In genomic region chr8:113838211-113838610, GRCm38 (mm10) we compare ENCODE assay signal across 16 mouse cellular contexts. TPM values are rescaled to one million over a fixed set of nuclear protein-coding genes. Genes with fewer than 3 reads are reported as not detected.
DNase-seq lines count a peak whose midpoint lies in the region; ATAC-seq and TF ChIP-seq lines count a peak whose summit lies in the region.
"Had no signal": no experiment of that assay in that cellular context is flagged by ENCODE, and none has a peak within 500 bp of the region (broad histone marks: within the 10 kb centered on the region; RNA-seq: fewer than 3 reads in every experiment).

No protein-coding gene starts in this region.

- H3K9me3 ChIP-seq in hindbrain, postnatal 0 days (ENCODE audit: low read length) = no peaks in the 10 kb centered on the region
- H3K9me3 ChIP-seq in hindbrain, embryonic 11.5 days (ENCODE audit: control insufficient read depth, low read length) = no peaks in the 10 kb centered on the region
- no peaks in the 10 kb centered on the region for H3K9me3 ChIP-seq in midbrain, embryonic 11.5 days (ENCODE audit: control insufficient read depth, low read length)
- no peaks in the 10 kb centered on the region for H3K9me3 ChIP-seq in midbrain, embryonic 14.5 days (ENCODE audit: control insufficient read depth, low read length)
- H3K9me3 ChIP-seq in liver, postnatal 0 days (ENCODE audit: low read length) = no peaks in the 10 kb centered on the region
- H3K9me3 ChIP-seq: liver, embryonic 13.5 days had no signal

- H3K27me3 ChIP-seq in hindbrain, postnatal 0 days (ENCODE audit: insufficient read depth, low read length) = no peaks in the 10 kb centered on the region
- no peaks in the 10 kb centered on the region for H3K27me3 ChIP-seq in hindbrain, embryonic 11.5 days (ENCODE audit: control insufficient read depth, insufficient read depth, low read length)
- H3K27me3 ChIP-seq in midbrain, embryonic 11.5 days (ENCODE audit: control insufficient read depth, insufficient read depth, low read length) = no peaks in the 10 kb centered on the region
- H3K27me3 ChIP-seq in midbrain, embryonic 14.5 days (ENCODE audit: control insufficient read depth, insufficient read depth, low read length) = no peaks in the 10 kb centered on the region
- no peaks in the 10 kb centered on the region for H3K27me3 ChIP-seq in liver, postnatal 0 days (ENCODE audit: insufficient read depth, low read length)
- H3K27me3 ChIP-seq: liver, embryonic 13.5 days had no signal

- ATAC-seq in hindbrain, postnatal 0 days = peak; percentile 86
- no peak for ATAC-seq in hindbrain, embryonic 11.5 days (ENCODE audit: low FRiP score)
- ATAC-seq in midbrain, embryonic 11.5 days (ENCODE audit: low FRiP score) = peak; percentile 30; the same call in 1 of the 2 replicates
- no peak for ATAC-seq in midbrain, embryonic 14.5 days (ENCODE audit: low FRiP score, low TSS enrichment)
- ATAC-seq in liver, postnatal 0 days = no peak
- ATAC-seq: inflammation-experienced regulatory T-cells, adult 6 months had no signal

- H3K4me3 ChIP-seq in hindbrain, postnatal 0 days (ENCODE audit: low read length) = no peak overlapping the region
- H3K4me3 ChIP-seq in hindbrain, embryonic 11.5 days (ENCODE audit: low read depth, low read length) = no peak overlapping the region
- H3K4me3 ChIP-seq in midbrain, embryonic 11.5 days (ENCODE audit: low read depth, low read length) = no peak overlapping the region
- no peak overlapping the region for H3K4me3 ChIP-seq in midbrain, embryonic 14.5 days (replicated peaks; ENCODE audit: low read depth, low read length)
- no peak overlapping the region for H3K4me3 ChIP-seq in liver, postnatal 0 days (ENCODE audit: low read depth, low read length)
- H3K4me3 ChIP-seq: layer of hippocampus, adult 2 months; liver, embryonic 13.5 days had no signal

- no peak overlapping the region for H3K4me2 ChIP-seq in hindbrain, postnatal 0 days (ENCODE audit: low read depth, low read length)
- H3K4me2 ChIP-seq in hindbrain, embryonic 11.5 days (replicated peaks; ENCODE audit: low read depth, low read length) = no peak overlapping the region
- H3K4me2 ChIP-seq in midbrain, embryonic 11.5 days = no peak overlapping the region
- no peak overlapping the region for H3K4me2 ChIP-seq in midbrain, embryonic 14.5 days (ENCODE audit: low read length)
- H3K4me2 ChIP-seq in liver, postnatal 0 days (ENCODE audit: low read depth, low read length) = no peak overlapping the region
- H3K4me2 ChIP-seq: liver, embryonic 13.5 days had no signal

- no peaks in the 10 kb centered on the region for H3K36me3 ChIP-seq in hindbrain, postnatal 0 days (ENCODE audit: insufficient read depth, low read length)
- no peaks in the 10 kb centered on the region for H3K36me3 ChIP-seq in hindbrain, embryonic 11.5 days (ENCODE audit: control insufficient read depth, insufficient read depth, low read length)
- H3K36me3 ChIP-seq in midbrain, embryonic 11.5 days (ENCODE audit: control insufficient read depth, insufficient read depth, low read length) = no peaks in the 10 kb centered on the region
- no peaks in the 10 kb centered on the region for H3K36me3 ChIP-seq in midbrain, embryonic 14.5 days (ENCODE audit: control insufficient read depth, insufficient read depth, low read length)
- no peaks in the 10 kb centered on the region for H3K36me3 ChIP-seq in liver, postnatal 0 days (replicated peaks; ENCODE audit: insufficient read depth, low read length)
- H3K36me3 ChIP-seq: G1E; liver, embryonic 13.5 days had no signal

- peak overlapping the region; percentile 51; the same call in 1 of the 2 replicates for H3K27ac ChIP-seq in hindbrain, postnatal 0 days
- H3K27ac ChIP-seq in hindbrain, embryonic 11.5 days (ENCODE audit: low read depth, low read length) = no peak overlapping the region
- no peak overlapping the region for H3K27ac ChIP-seq in midbrain, embryonic 11.5 days (ENCODE audit: low read depth, low read length)
- H3K27ac ChIP-seq in midbrain, embryonic 14.5 days (replicated peaks; ENCODE audit: low read depth, low read length) = no peak overlapping the region
- H3K27ac ChIP-seq in liver, postnatal 0 days (ENCODE audit: low read depth) = no peak overlapping the region
- H3K27ac ChIP-seq: layer of hippocampus, adult 2 months; liver, embryonic 13.5 days had no signal

- TF ChIP-seq EP300 in liver, postnatal 0 days (IDR thresholded peaks at IDR 0.05; ENCODE audit: low read depth) = no peak

- no peak for TF ChIP-seq CTCF in hindbrain, postnatal 0 days (IDR thresholded peaks at IDR 0.05; ENCODE audit: low read depth)
- TF ChIP-seq CTCF in liver, postnatal 0 days (IDR thresholded peaks at IDR 0.05; ENCODE audit: low read depth) = no peak

- 51% methylated on average over 6 of the region's 6 CpGs for WGBS in hindbrain, postnatal 0 days
- WGBS in hindbrain, embryonic 11.5 days = 53% methylated on average over 6 of the region's 6 CpGs
- 50% methylated on average over 6 of the region's 6 CpGs for WGBS in midbrain, embryonic 11.5 days
- 27% methylated on average over 6 of the region's 6 CpGs for WGBS in midbrain, embryonic 14.5 days
- 85% methylated on average over 6 of the region's 6 CpGs for WGBS in liver, postnatal 0 days (ENCODE audit: insufficient replicate concordance)

- peak; percentile 27 for DNase-seq in cerebellum, adult 11-12 months
- no peak for DNase-seq in cerebellum, adult 11 months
- DNase-seq in hindbrain, postnatal 0 days (ENCODE audit: low spot score) = peak; percentile 61
- no peak for DNase-seq in hindbrain, embryonic 11.5 days (ENCODE audit: low spot score)
- peak; percentile 86 for DNase-seq in midbrain, embryonic 11.5 days (ENCODE audit: low spot score, missing footprints)
- DNase-seq in midbrain, embryonic 14.5 days = no peak
- DNase-seq in liver, postnatal 0 days = no peak
- no peak for DNase-seq in retina, embryonic 14.5 days (ENCODE audit: low spot score)
- DNase-seq: B cell, adult 2 months; liver, embryonic 13.5 days; right cerebral cortex, postnatal 25 days; thymus, postnatal 14 days had no signal

- H3K9ac ChIP-seq in hindbrain, postnatal 0 days (replicated peaks; ENCODE audit: low read length) = no peak overlapping the region
- no peak overlapping the region for H3K9ac ChIP-seq in hindbrain, embryonic 11.5 days (ENCODE audit: low read depth, low read length)
- no peak overlapping the region for H3K9ac ChIP-seq in midbrain, embryonic 11.5 days (ENCODE audit: low read length)
- no peak overlapping the region for H3K9ac ChIP-seq in midbrain, embryonic 14.5 days (replicated peaks; ENCODE audit: low read length)
- H3K9ac ChIP-seq in liver, postnatal 0 days (replicated peaks) = no peak overlapping the region
- H3K9ac ChIP-seq: liver, embryonic 13.5 days had no signal

- no peaks in the 10 kb centered on the region for H3K4me1 ChIP-seq in hindbrain, postnatal 0 days (ENCODE audit: insufficient read depth, low read length)
- no peaks in the 10 kb centered on the region for H3K4me1 ChIP-seq in hindbrain, embryonic 11.5 days (replicated peaks; ENCODE audit: control insufficient read depth, insufficient read depth, low read length)
- H3K4me1 ChIP-seq in midbrain, embryonic 11.5 days (ENCODE audit: control insufficient read depth, insufficient read depth, low read length) = peaks cover 8% of the 10 kb centered on the region
- H3K4me1 ChIP-seq in midbrain, embryonic 14.5 days (ENCODE audit: control insufficient read depth, insufficient read depth, low read length) = peaks cover 12% of the 10 kb centered on the region; the same call in 1 of the 2 replicates
- no peaks in the 10 kb centered on the region for H3K4me1 ChIP-seq in liver, postnatal 0 days (ENCODE audit: insufficient read depth)
- H3K4me1 ChIP-seq: liver, embryonic 13.5 days had no signal

RNA-seq across cellular contexts. Expression of gene Adamts18, which starts 10.3 kb away (rescaled TPM):
- 4.6 and 6.2 TPM in 2 replicates for total RNA-seq in hindbrain, postnatal 0 days (2014; rRNA removed)
- polyA plus RNA-seq in hindbrain, postnatal 0 days (2015; fragmentation: Nextera tagmentation; extraction: Ambion mirVana) = 4.0 and 5.0 TPM in 2 replicates
- 0.25 and 0.97 TPM in 2 replicates for polyA plus RNA-seq in hindbrain, embryonic 11.5 days (2014; fragmentation: Nextera tagmentation; extraction: Ambion mirVana)
- 0.50 and 0.68 TPM in 2 replicates for polyA plus RNA-seq in midbrain, embryonic 11.5 days (2014; fragmentation: Nextera tagmentation; extraction: Ambion mirVana)
- polyA plus RNA-seq in midbrain, embryonic 14.5 days (2014; fragmentation: Nextera tagmentation; extraction: Ambion mirVana) = 2.6 and 3.0 TPM in 2 replicates
- polyA plus RNA-seq in liver, postnatal 0 days (2015; fragmentation: Nextera tagmentation; extraction: Ambion mirVana) = 0.01 TPM in 1 of 2 replicates, not detected in the other
- total RNA-seq: granulocyte monocyte progenitor cell, adult 5-6 weeks had no signal
- polyA plus RNA-seq: G1E; inflammation-experienced regulatory T-cells, adult 6 months had no signal

Comparison
In these comparisons a context has a peak if more than half of its experiments do, and no peak if none do; other contexts are left out.
1. DNase-seq: peak in cerebellum, adult 11-12 months (single experiment), hindbrain, postnatal 0 days (single experiment) and midbrain, embryonic 11.5 days (single experiment); none in cerebellum, adult 11 months (single experiment), hindbrain, embryonic 11.5 days (single experiment), midbrain, embryonic 14.5 days (single experiment), liver, postnatal 0 days (single experiment) and retina, embryonic 14.5 days (single experiment).
2. ATAC-seq: peak in hindbrain, postnatal 0 days (single experiment) and midbrain, embryonic 11.5 days (single experiment); none in hindbrain, embryonic 11.5 days (single experiment), midbrain, embryonic 14.5 days (single experiment) and liver, postnatal 0 days (single experiment).